ENCODE assay signal across 22 mouse cellular contexts in genomic region chr8:125616935-125617334, GRCm38 (mm10). TPM values are rescaled to one million over a fixed set of nuclear protein-coding genes. Genes with fewer than 3 reads are reported as not detected.
A peak's percentile ranks its signal among the peaks of the same experiment; 100 is the strongest.
DNase-seq lines count a peak whose midpoint lies in the region; ATAC-seq and TF ChIP-seq lines count a peak whose summit lies in the region.
"Had no signal": no experiment of that assay in that cellular context is flagged by ENCODE, and none has a peak within 500 bp of the region (broad histone marks: within the 10 kb centered on the region; RNA-seq: fewer than 3 reads in every experiment).

No protein-coding gene starts in this region.

- no peak for ATAC-seq in heart, embryonic 14.5 days (ENCODE audit: insufficient number of reproducible peaks, insufficient read depth, low FRiP score, low read depth)
- peak; percentile 39; the same call in 1 of the 2 replicates for ATAC-seq in lung, postnatal 0 days
- ATAC-seq: forebrain, embryonic 16.5 days; intestine, embryonic 15.5 days had no signal

- no peak for TF ChIP-seq POLR2A in heart, adult 2 months (IDR thresholded peaks at IDR 0.05; ENCODE audit: insufficient read depth, low read depth, low read length)

- peaks cover 63% of the 10 kb centered on the region for H3K4me1 ChIP-seq in heart, embryonic 10.5 days
- H3K4me1 ChIP-seq in heart, adult 2 months (ENCODE audit: control insufficient read depth, insufficient read depth, low read length) = peaks cover 3% of the 10 kb centered on the region; the same call in 1 of the 2 replicates
- H3K4me1 ChIP-seq in heart, embryonic 14.5 days (ENCODE audit: control insufficient read depth in 2 of 2, insufficient read depth in 2 of 2, low read length in 2 of 2) = peaks cover 39 to 40% of the 10 kb centered on the region in 2 experiments
- peaks cover 10% of the 10 kb centered on the region for H3K4me1 ChIP-seq in lung, postnatal 0 days (ENCODE audit: insufficient read depth, low read depth, low read length)
- peaks cover 48% of the 10 kb centered on the region for H3K4me1 ChIP-seq in limb, embryonic 10.5 days

- intact Hi-C loops in heart, adult 2 months (cut with DNase I) = no loop called here
- intact Hi-C loops in heart, postnatal 36 days (cut with DNase I) = no loop called here

- H3K79me2 ChIP-seq in heart, adult 2 months (replicated peaks; ENCODE audit: control insufficient read depth, insufficient read depth, low read length) = no peaks in the 10 kb centered on the region

- TF ChIP-seq EP300 in heart, adult 2 months (IDR thresholded peaks at IDR 0.05; ENCODE audit: insufficient read depth, low read depth, low read length) = no peak
- peak; percentile 49; the same call in 1 of the 2 replicates for TF ChIP-seq EP300 in lung, postnatal 0 days (IDR thresholded peaks at IDR 0.05)

- no peak for TF ChIP-seq CTCF in heart, adult 2 months (IDR thresholded peaks at IDR 0.05)
- TF ChIP-seq CTCF in lung, postnatal 0 days (IDR thresholded peaks at IDR 0.05) = no peak

- H3K9me3 ChIP-seq in heart, embryonic 10.5 days = no peaks in the 10 kb centered on the region
- peaks cover 3% of the 10 kb centered on the region; the same call in 1 of the 2 replicates for H3K9me3 ChIP-seq in heart, embryonic 14.5 days (ENCODE audit: control insufficient read depth, low read length)
- no peaks in the 10 kb centered on the region for H3K9me3 ChIP-seq in lung, postnatal 0 days (ENCODE audit: low read length)
- no peaks in the 10 kb centered on the region for H3K9me3 ChIP-seq in limb, embryonic 10.5 days (replicated peaks)
- H3K9me3 ChIP-seq: embryonic facial prominence, embryonic 13.5 days; forebrain, embryonic 12.5 days; hindbrain, embryonic 10.5 days; intestine, embryonic 15.5 days had no signal

- H3K4me2 ChIP-seq in heart, embryonic 14.5 days (ENCODE audit: low read length) = no peak overlapping the region
- H3K4me2 ChIP-seq in lung, postnatal 0 days (replicated peaks; ENCODE audit: low read depth, low read length) = no peak overlapping the region
- H3K4me2 ChIP-seq: embryonic facial prominence, embryonic 13.5 days; forebrain, embryonic 12.5 days; hindbrain, embryonic 14.5 days; intestine, embryonic 15.5 days had no signal

- no peak overlapping the region for H3K9ac ChIP-seq in heart, adult 2 months (ENCODE audit: low read depth, low read length)
- no peak overlapping the region for H3K9ac ChIP-seq in heart, embryonic 14.5 days (ENCODE audit: low read length)
- H3K9ac ChIP-seq in lung, postnatal 0 days (replicated peaks; ENCODE audit: low read depth) = no peak overlapping the region
- H3K9ac ChIP-seq: embryonic facial prominence, embryonic 13.5 days; forebrain, embryonic 12.5 days; hindbrain, embryonic 14.5 days; intestine, embryonic 15.5 days had no signal

- H3K4me3 ChIP-seq in heart, embryonic 10.5 days = no peak overlapping the region
- no peak overlapping the region for H3K4me3 ChIP-seq in heart, adult 2 months
- no peak overlapping the region for H3K4me3 ChIP-seq in heart, embryonic 14.5 days (ENCODE audit: control insufficient read depth in 1 of 2, insufficient read depth in 1 of 2, low read depth in 1 of 2, low read length in 2 of 2)
- H3K4me3 ChIP-seq in lung, postnatal 0 days (ENCODE audit: low read depth, low read length) = no peak overlapping the region
- H3K4me3 ChIP-seq in limb, embryonic 10.5 days = no peak overlapping the region
- H3K4me3 ChIP-seq: embryonic facial prominence, embryonic 13.5 days; forebrain, embryonic 12.5 days; hindbrain, embryonic 10.5 days; intestine, embryonic 15.5 days had no signal

- 31% methylated on average over 5 of the region's 5 CpGs for WGBS in heart, embryonic 10.5 days
- 75% methylated on average over 5 of the region's 5 CpGs for WGBS in heart, adult 2 months
- WGBS in heart, embryonic 14.5 days = 18% methylated on average over 5 of the region's 5 CpGs
- WGBS in lung, postnatal 0 days = 60% methylated on average over 5 of the region's 5 CpGs
- 62% methylated on average over 5 of the region's 5 CpGs for WGBS in limb, embryonic 10.5 days

- peak; percentile 88 for DNase-seq in heart, embryonic 10.5 days (ENCODE audit: low spot score)
- no peak for DNase-seq in heart, adult 2 months
- no peak for DNase-seq in heart, postnatal 36 days
- no peak for DNase-seq in lung, postnatal 0 days (ENCODE audit: low spot score)
- no peak for DNase-seq in lung, postnatal 25 days (ENCODE audit: low spot score)
- no peak for DNase-seq in limb, embryonic 10.5 days (ENCODE audit: low spot score)
- DNase-seq in cerebellum, adult 8-10 months = no peak
- DNase-seq: adrenal gland, adult 2 months; adrenal gland, postnatal 36 days; cerebellum, adult 2 months; cerebellum, postnatal 14 days; gastrocnemius, postnatal 10 days; kidney, adult 18-20 months had no signal

- H3K27me3 ChIP-seq in heart, embryonic 10.5 days (ENCODE audit: insufficient read depth, poor library complexity, severe bottlenecking) = no peaks in the 10 kb centered on the region
- H3K27me3 ChIP-seq in heart, adult 2 months (ENCODE audit: control insufficient read depth, insufficient read depth, low read length) = no peaks in the 10 kb centered on the region
- H3K27me3 ChIP-seq in heart, embryonic 14.5 days (ENCODE audit: control insufficient read depth, insufficient read depth, low read length) = no peaks in the 10 kb centered on the region
- no peaks in the 10 kb centered on the region for H3K27me3 ChIP-seq in lung, postnatal 0 days (replicated peaks; ENCODE audit: insufficient read depth, low read length)
- no peaks in the 10 kb centered on the region for H3K27me3 ChIP-seq in limb, embryonic 10.5 days (ENCODE audit: low read depth, poor library complexity, severe bottlenecking)
- H3K27me3 ChIP-seq: embryonic facial prominence, embryonic 13.5 days; forebrain, embryonic 12.5 days; intestine, embryonic 15.5 days had no signal

- peak overlapping the region; percentile 77 for H3K27ac ChIP-seq in heart, embryonic 10.5 days
- no peak overlapping the region for H3K27ac ChIP-seq in heart, adult 2 months
- H3K27ac ChIP-seq in heart, embryonic 14.5 days (replicated peaks in 1 of 2; ENCODE audit: control insufficient read depth in 1 of 2, insufficient read depth in 1 of 2, low read depth in 2 of 2, low read length in 2 of 2) = peak overlapping the region; percentile 43 to 51; a peak in 3 of 4 replicates
- no peak overlapping the region for H3K27ac ChIP-seq in lung, postnatal 0 days (ENCODE audit: low read length)
- peak overlapping the region; percentile 51 for H3K27ac ChIP-seq in limb, embryonic 10.5 days
- H3K27ac ChIP-seq: embryonic facial prominence, embryonic 13.5 days; forebrain, embryonic 12.5 days; hindbrain, embryonic 10.5 days; hindbrain, embryonic 14.5 days; intestine, embryonic 15.5 days had no signal

- H3K36me3 ChIP-seq in heart, embryonic 10.5 days = no peaks in the 10 kb centered on the region
- H3K36me3 ChIP-seq in heart, adult 2 months (ENCODE audit: control insufficient read depth, insufficient read depth, low read length) = no peaks in the 10 kb centered on the region
- no peaks in the 10 kb centered on the region for H3K36me3 ChIP-seq in heart, embryonic 14.5 days (ENCODE audit: control insufficient read depth, insufficient read depth, low read length)
- H3K36me3 ChIP-seq in lung, postnatal 0 days (ENCODE audit: insufficient read depth, low read length) = no peaks in the 10 kb centered on the region
- no peaks in the 10 kb centered on the region for H3K36me3 ChIP-seq in limb, embryonic 10.5 days
- H3K36me3 ChIP-seq: embryonic facial prominence, embryonic 13.5 days; forebrain, embryonic 12.5 days; hindbrain, embryonic 10.5 days; intestine, embryonic 15.5 days had no signal

RNA-seq across cellular contexts. Expression of gene Sipa1l2, which starts 47.3 kb away (rescaled TPM):
- polyA plus RNA-seq in heart, embryonic 10.5 days (2016; fragmentation: Nextera tagmentation; extraction: Ambion mirVana) = 24.9 and 32.6 TPM in 2 replicates
- total RNA-seq in heart, adult 2 months (2021) = 10 to 100 TPM; 42.9 to 45.4 TPM
- polyA plus RNA-seq in heart, adult 2 months (2012; rRNA removed) = 27.0 and 40.5 TPM in 2 replicates
- 17.8 and 18.0 TPM in 2 replicates for polyA plus RNA-seq in heart, embryonic 14.5 days (2014; fragmentation: Nextera tagmentation; extraction: Ambion mirVana)
- 10 to 100 TPM; 36.4 to 40.7 TPM for total RNA-seq in heart, postnatal 36 days (2021)
- 9.4 and 11.1 TPM in 2 replicates for polyA plus RNA-seq in lung, postnatal 0 days (2015; fragmentation: Nextera tagmentation; extraction: Ambion mirVana)
- 11.0 and 13.9 TPM in 2 replicates for polyA plus RNA-seq in limb, embryonic 10.5 days (2016; fragmentation: Nextera tagmentation; extraction: Ambion mirVana)
- total RNA-seq: MEL had no signal

RNA-seq across cellular contexts. Expression of gene Map10, which starts 52.7 kb away (rescaled TPM):
- 6.3 and 7.5 TPM in 2 replicates for polyA plus RNA-seq in heart, embryonic 10.5 days (2016; fragmentation: Nextera tagmentation; extraction: Ambion mirVana)
- total RNA-seq in heart, adult 2 months (2021) = 1 to 10 TPM; 4.9 to 5.9 TPM
- 1.5 and 2.6 TPM in 2 replicates for polyA plus RNA-seq in heart, adult 2 months (2012; rRNA removed)
- polyA plus RNA-seq in heart, embryonic 14.5 days (2014; fragmentation: Nextera tagmentation; extraction: Ambion mirVana) = 7.8 and 8.0 TPM in 2 replicates
- total RNA-seq in heart, postnatal 36 days (2021) = 1 to 10 TPM; 6.3 to 7.4 TPM
- 3.6 and 3.7 TPM in 2 replicates for polyA plus RNA-seq in lung, postnatal 0 days (2015; fragmentation: Nextera tagmentation; extraction: Ambion mirVana)
- polyA plus RNA-seq in limb, embryonic 10.5 days (2016; fragmentation: Nextera tagmentation; extraction: Ambion mirVana) = 5.6 and 7.8 TPM in 2 replicates
- total RNA-seq: MEL had no signal
- polyA plus RNA-seq: C2C12 had no signal

Comparison
In these comparisons a context has a peak if more than half of its experiments do, and no peak if none do; other contexts are left out.
1. H3K27ac ChIP-seq: peak in heart, embryonic 10.5 days (single experiment), heart, embryonic 14.5 days (2 of 2) and limb, embryonic 10.5 days (single experiment); none in heart, adult 2 months (single experiment) and lung, postnatal 0 days (single experiment).